ENCODE assay signal across 9 mouse cellular contexts in genomic region chr9:62050801-62051200, GRCm38 (mm10). TPM values are rescaled to one million over a fixed set of nuclear protein-coding genes. Genes with fewer than 3 reads are reported as not detected.
DNase-seq lines count a peak whose midpoint lies in the region; ATAC-seq and TF ChIP-seq lines count a peak whose summit lies in the region.
"Had no signal": no experiment of that assay in that cellular context is flagged by ENCODE, and none has a peak within 500 bp of the region (broad histone marks: within the 10 kb centered on the region; RNA-seq: fewer than 3 reads in every experiment).

No protein-coding gene starts in this region.

- WGBS in forebrain, postnatal 0 days = 52% methylated on average over 4 of the region's 4 CpGs
- whole genome bisulfite sequencing in forebrain, embryonic 13.5 days = 43% methylated on average over 4 of the region's 4 CpGs
- 43% methylated on average over 4 of the region's 4 CpGs for WGBS in midbrain, embryonic 11.5 days
- WGBS in midbrain, embryonic 16.5 days = 47% methylated on average over 4 of the region's 4 CpGs
- WGBS in hindbrain, embryonic 13.5 days = 43% methylated on average over 4 of the region's 4 CpGs
- 50% methylated on average over 4 of the region's 4 CpGs for WGBS in forebrain, embryonic 15.5 days

- no peaks in the 10 kb centered on the region for H3K4me1 ChIP-seq in forebrain, postnatal 0 days (ENCODE audit: insufficient read depth)
- H3K4me1 ChIP-seq in forebrain, embryonic 13.5 days = no peaks in the 10 kb centered on the region
- H3K4me1 ChIP-seq in midbrain, embryonic 11.5 days (ENCODE audit: control insufficient read depth, insufficient read depth, low read length) = no peaks in the 10 kb centered on the region
- H3K4me1 ChIP-seq in midbrain, embryonic 16.5 days (ENCODE audit: control insufficient read depth, insufficient read depth, low read length) = peaks cover 2% of the 10 kb centered on the region; the same call in 1 of the 2 replicates
- H3K4me1 ChIP-seq in hindbrain, embryonic 13.5 days (replicated peaks) = peaks cover 6% of the 10 kb centered on the region; the same call in 1 of the 2 replicates
- no peaks in the 10 kb centered on the region for H3K4me1 ChIP-seq in forebrain, embryonic 15.5 days
- H3K4me1 ChIP-seq: heart, embryonic 15.5 days had no signal

- peak; percentile 39 for DNase-seq in forebrain, postnatal 0 days
- DNase-seq in midbrain, embryonic 11.5 days (ENCODE audit: low spot score, missing footprints) = peak; percentile 70
- DNase-seq in embryo, embryonic 11 days = peak; percentile 64

- ATAC-seq in forebrain, postnatal 0 days = no peak
- no peak for ATAC-seq in forebrain, embryonic 13.5 days
- no peak for ATAC-seq in midbrain, embryonic 11.5 days (ENCODE audit: low FRiP score)
- ATAC-seq in midbrain, embryonic 16.5 days = no peak
- peak; percentile 70; the same call in 1 of the 2 replicates for ATAC-seq in megakaryocyte progenitor cell, adult 5-6 weeks (replicated peaks; ENCODE audit: poor library complexity)
- ATAC-seq in hindbrain, embryonic 13.5 days (ENCODE audit: low FRiP score) = no peak
- ATAC-seq in forebrain, embryonic 15.5 days (replicated peaks) = no peak

- TF ChIP-seq CTCF in forebrain, postnatal 0 days (IDR thresholded peaks at IDR 0.05; ENCODE audit: low read depth) = peak; percentile 67

- H3K4me2 ChIP-seq in forebrain, postnatal 0 days (ENCODE audit: low read depth) = no peak overlapping the region
- no peak overlapping the region for H3K4me2 ChIP-seq in forebrain, embryonic 13.5 days
- H3K4me2 ChIP-seq in midbrain, embryonic 11.5 days = no peak overlapping the region
- H3K4me2 ChIP-seq in midbrain, embryonic 16.5 days (ENCODE audit: low read length) = no peak overlapping the region
- H3K4me2 ChIP-seq in hindbrain, embryonic 13.5 days = no peak overlapping the region
- no peak overlapping the region for H3K4me2 ChIP-seq in forebrain, embryonic 15.5 days (replicated peaks)
- H3K4me2 ChIP-seq: heart, embryonic 15.5 days had no signal

- H3K9ac ChIP-seq in forebrain, postnatal 0 days = no peak overlapping the region
- no peak overlapping the region for H3K9ac ChIP-seq in forebrain, embryonic 13.5 days
- H3K9ac ChIP-seq in midbrain, embryonic 11.5 days (ENCODE audit: low read length) = no peak overlapping the region
- no peak overlapping the region for H3K9ac ChIP-seq in midbrain, embryonic 16.5 days (ENCODE audit: low read depth, low read length)
- H3K9ac ChIP-seq in hindbrain, embryonic 13.5 days = no peak overlapping the region
- H3K9ac ChIP-seq in forebrain, embryonic 15.5 days (replicated peaks) = no peak overlapping the region
- H3K9ac ChIP-seq: heart, embryonic 15.5 days had no signal

- H3K27me3 ChIP-seq in forebrain, postnatal 0 days (ENCODE audit: insufficient read depth, low read length) = no peaks in the 10 kb centered on the region
- no peaks in the 10 kb centered on the region for H3K27me3 ChIP-seq in forebrain, embryonic 13.5 days
- H3K27me3 ChIP-seq in midbrain, embryonic 11.5 days (ENCODE audit: control insufficient read depth, insufficient read depth, low read length) = no peaks in the 10 kb centered on the region
- H3K27me3 ChIP-seq in midbrain, embryonic 16.5 days (ENCODE audit: control insufficient read depth, insufficient read depth, low read depth, low read length) = no peaks in the 10 kb centered on the region
- no peaks in the 10 kb centered on the region for H3K27me3 ChIP-seq in hindbrain, embryonic 13.5 days
- H3K27me3 ChIP-seq in forebrain, embryonic 15.5 days = no peaks in the 10 kb centered on the region
- H3K27me3 ChIP-seq: heart, embryonic 15.5 days had no signal

- H3K4me3 ChIP-seq in forebrain, postnatal 0 days (ENCODE audit: low read depth, low read length) = no peak overlapping the region
- H3K4me3 ChIP-seq in forebrain, embryonic 13.5 days = no peak overlapping the region
- H3K4me3 ChIP-seq in midbrain, embryonic 11.5 days (ENCODE audit: low read depth, low read length) = no peak overlapping the region
- H3K4me3 ChIP-seq in midbrain, embryonic 16.5 days (ENCODE audit: low read depth, low read length) = no peak overlapping the region
- no peak overlapping the region for H3K4me3 ChIP-seq in hindbrain, embryonic 13.5 days
- H3K4me3 ChIP-seq in forebrain, embryonic 15.5 days = no peak overlapping the region
- H3K4me3 ChIP-seq: heart, embryonic 15.5 days had no signal

- H3K27ac ChIP-seq in forebrain, postnatal 0 days (ENCODE audit: low read depth, low read length) = no peak overlapping the region
- H3K27ac ChIP-seq in forebrain, embryonic 13.5 days = no peak overlapping the region
- no peak overlapping the region for H3K27ac ChIP-seq in midbrain, embryonic 11.5 days (ENCODE audit: low read depth, low read length)
- no peak overlapping the region for H3K27ac ChIP-seq in midbrain, embryonic 16.5 days (ENCODE audit: low read length)
- no peak overlapping the region for H3K27ac ChIP-seq in hindbrain, embryonic 13.5 days
- no peak overlapping the region for H3K27ac ChIP-seq in forebrain, embryonic 15.5 days (replicated peaks)
- H3K27ac ChIP-seq: heart, embryonic 15.5 days had no signal

- H3K36me3 ChIP-seq in forebrain, postnatal 0 days (ENCODE audit: insufficient read depth) = no peaks in the 10 kb centered on the region
- no peaks in the 10 kb centered on the region for H3K36me3 ChIP-seq in forebrain, embryonic 13.5 days (ENCODE audit: poor library complexity, severe bottlenecking)
- H3K36me3 ChIP-seq in midbrain, embryonic 11.5 days (ENCODE audit: control insufficient read depth, insufficient read depth, low read length) = no peaks in the 10 kb centered on the region
- no peaks in the 10 kb centered on the region for H3K36me3 ChIP-seq in midbrain, embryonic 16.5 days (ENCODE audit: control insufficient read depth, insufficient read depth, low read length)
- H3K36me3 ChIP-seq in hindbrain, embryonic 13.5 days = no peaks in the 10 kb centered on the region
- no peaks in the 10 kb centered on the region for H3K36me3 ChIP-seq in forebrain, embryonic 15.5 days
- H3K36me3 ChIP-seq: heart, embryonic 15.5 days had no signal

- no peaks in the 10 kb centered on the region for H3K9me3 ChIP-seq in forebrain, postnatal 0 days (ENCODE audit: low read length)
- H3K9me3 ChIP-seq in forebrain, embryonic 13.5 days (replicated peaks) = no peaks in the 10 kb centered on the region
- H3K9me3 ChIP-seq in midbrain, embryonic 11.5 days (ENCODE audit: control insufficient read depth, low read length) = no peaks in the 10 kb centered on the region
- H3K9me3 ChIP-seq in midbrain, embryonic 16.5 days (replicated peaks; ENCODE audit: control insufficient read depth, low read length, poor library complexity, severe bottlenecking) = no peaks in the 10 kb centered on the region
- no peaks in the 10 kb centered on the region for H3K9me3 ChIP-seq in hindbrain, embryonic 13.5 days
- H3K9me3 ChIP-seq in forebrain, embryonic 15.5 days = no peaks in the 10 kb centered on the region
- H3K9me3 ChIP-seq: heart, embryonic 15.5 days had no signal

RNA-seq across cellular contexts. Expression of gene Paqr5, which starts 24.1 kb away (rescaled TPM):
- 0.31 and 0.43 TPM in 2 replicates for total RNA-seq in forebrain, postnatal 0 days (2014; rRNA removed)
- 0.53 and 0.58 TPM in 2 replicates for polyA plus RNA-seq in forebrain, postnatal 0 days (2015; fragmentation: Nextera tagmentation; extraction: Ambion mirVana)
- polyA plus RNA-seq in forebrain, embryonic 13.5 days (2015; fragmentation: Nextera tagmentation; extraction: Ambion mirVana) = 0.49 and 0.67 TPM in 2 replicates
- 0.26 and 0.37 TPM in 2 replicates for polyA plus RNA-seq in midbrain, embryonic 11.5 days (2014; fragmentation: Nextera tagmentation; extraction: Ambion mirVana)
- 0.18 and 0.48 TPM in 2 replicates for polyA plus RNA-seq in midbrain, embryonic 16.5 days (2015; fragmentation: Nextera tagmentation; extraction: Ambion mirVana)
- total RNA-seq in megakaryocyte progenitor cell, adult 5-6 weeks (2015) = 0.20 and 0.74 TPM in 2 replicates
- total RNA-seq in megakaryocyte progenitor cell, adult 5-6 weeks (2017) = 0.68 and 1.7 TPM in 2 replicates
- polyA plus RNA-seq in hindbrain, embryonic 13.5 days (2015; fragmentation: Nextera tagmentation; extraction: Ambion mirVana) = 0.36 and 0.38 TPM in 2 replicates
- 0.17 and 0.29 TPM in 2 replicates for polyA plus RNA-seq in forebrain, embryonic 15.5 days (2015; fragmentation: Nextera tagmentation; extraction: Ambion mirVana)
